Mouse (Mus musculus) left cerebral cortex, postnatal 10 days (tissue): ENCODE measurements at regions not wholly inside any gene's neighbourhood (a gene's known extent, or its start where the extent isn't known, plus 50 kb on each side); places are given as distances from the start of the nearest gene placed in this dataset.
A peak's percentile ranks its signal among the peaks of the same experiment; 100 is the strongest.

ENCODE experiments used
- DNase-seq, 2 experiments: peaks; one replicate each; pipeline ENCODE4 v3.0.0; 2021 to 2022; ENCODE audit warnings: low spot score in 2 of 2, mixed read lengths in 1 of 2; ENCODE audit errors: extremely low spot score in 1 of 2
- intact Hi-C: fragments of 180-260 bp; cut with DNase I; formaldehyde crosslinking; loops from one replicate; pipeline ENCODE4 v1.15.1; 2025

DNA sequence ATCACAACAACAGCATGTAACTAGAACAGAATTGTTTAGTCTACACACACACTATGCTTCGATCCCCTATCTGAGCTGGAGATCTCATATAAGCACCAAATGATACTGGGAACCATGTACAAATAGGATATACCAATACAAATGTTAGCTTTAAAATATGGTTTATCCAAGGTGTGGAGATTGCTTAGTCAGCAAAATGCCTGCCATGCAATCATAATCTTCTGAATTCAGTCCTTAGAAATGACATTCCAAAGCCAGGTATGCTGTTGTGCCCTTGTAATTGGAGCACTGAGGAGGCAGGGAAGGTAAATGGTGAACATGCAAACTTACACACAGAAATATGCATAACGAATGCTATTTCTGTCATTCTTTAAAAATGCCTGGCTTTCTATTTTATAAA lies 54.0 kb upstream of the Thsd7b start:
- intact Hi-C loops, result no loop called here
- DNase-seq, result no peak

GRCm38 (mm10) chr1:129208806-129209205 lies 64.3 kb upstream of the Thsd7b start:
- intact Hi-C loops, result no loop called here
- no peak for DNase-seq

DNA sequence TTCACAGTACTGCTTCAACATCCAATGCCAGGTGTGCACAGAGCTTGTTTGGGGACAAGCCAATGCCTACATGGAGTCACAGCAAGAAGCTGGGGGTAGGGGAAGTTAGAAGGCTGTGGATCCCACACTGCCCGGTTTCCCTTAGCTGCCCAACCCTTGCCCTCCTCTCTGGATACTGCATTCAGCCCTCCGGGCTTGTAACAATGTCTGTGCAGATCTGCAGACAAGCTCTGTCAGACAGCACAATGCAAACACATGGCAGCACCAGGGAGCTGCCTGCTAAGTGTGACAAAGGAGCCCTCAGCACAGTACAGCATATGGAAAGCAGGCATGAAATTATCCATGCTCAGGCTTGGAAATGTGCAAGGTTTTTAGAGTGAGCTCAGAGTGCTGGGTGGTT lies 64.7 kb upstream of the Thsd7b start:
- peak in 1 of 2 experiments; percentile 23 for DNase-seq
- intact Hi-C loops, result no loop called here

- intact Hi-C loops, result no loop called here
- no peak for DNase-seq
Measured at GRCm38 (mm10) chr1:129207674-129208073, 65.4 kb upstream of the Thsd7b start.

DNA sequence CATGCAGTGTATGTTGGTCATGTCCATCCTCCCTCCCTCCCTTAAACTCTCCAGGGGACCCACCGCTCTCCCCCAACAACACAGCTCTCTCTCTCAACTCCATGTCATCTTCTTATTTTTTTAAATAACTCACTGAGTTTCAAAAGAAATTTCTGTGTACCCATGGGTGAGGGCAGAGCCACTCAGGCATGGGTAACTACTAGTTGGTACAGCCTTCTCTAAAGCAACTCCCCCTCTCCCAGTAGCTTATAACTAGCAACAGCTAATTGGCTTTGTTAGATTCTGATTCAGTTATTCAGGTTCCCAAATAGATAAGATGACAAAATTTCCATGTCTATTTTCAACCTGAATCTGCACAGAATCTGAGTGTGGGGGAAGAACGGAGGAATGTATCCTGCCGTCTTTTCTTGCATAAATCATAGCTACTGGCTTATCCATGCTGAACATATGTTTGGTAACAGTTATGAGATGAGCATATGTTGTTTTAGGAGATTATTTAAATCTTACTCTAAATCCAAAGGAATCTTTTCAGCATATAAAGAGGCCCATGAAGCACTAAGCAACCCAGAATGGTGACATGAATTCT lies 92.8 kb upstream of the Thsd7b start:
- intact Hi-C loops, result no loop called here
- DNase-seq, result peak in 1 of 2 experiments; percentile 51

DNA sequence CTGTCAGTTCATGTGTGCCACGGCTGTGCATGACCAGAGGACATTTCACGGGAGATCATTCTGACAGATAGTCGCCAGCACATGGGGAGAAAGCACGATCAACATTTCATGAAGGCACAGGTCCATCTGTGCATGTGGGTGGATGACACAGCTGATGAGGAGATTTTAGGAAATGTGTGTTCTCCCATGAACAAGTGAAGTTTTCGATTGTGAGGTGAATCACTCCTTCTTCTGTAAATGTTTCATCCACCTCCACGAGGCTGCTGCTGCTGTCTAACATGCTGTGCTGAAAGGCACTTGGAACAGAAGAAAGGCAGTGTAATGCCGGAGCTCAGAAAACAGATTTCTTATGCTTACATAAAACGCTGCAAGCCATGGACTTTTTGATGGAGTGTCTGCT lies 103.2 kb upstream of the Thsd7b start:
- no peak for DNase-seq
- intact Hi-C loops, result no loop called here

- peak in 1 of 2 experiments; percentile 24 for DNase-seq
- intact Hi-C loops, result no loop called here
Measured at GRCm38 (mm10) chr1:129150643-129151042, 122.5 kb upstream of the Thsd7b start.

GRCm38 (mm10) chr1:129148733-129149388 lies 124.2 kb upstream of the Thsd7b start:
- no peak for DNase-seq
- intact Hi-C loops, result no loop called here

DNA sequence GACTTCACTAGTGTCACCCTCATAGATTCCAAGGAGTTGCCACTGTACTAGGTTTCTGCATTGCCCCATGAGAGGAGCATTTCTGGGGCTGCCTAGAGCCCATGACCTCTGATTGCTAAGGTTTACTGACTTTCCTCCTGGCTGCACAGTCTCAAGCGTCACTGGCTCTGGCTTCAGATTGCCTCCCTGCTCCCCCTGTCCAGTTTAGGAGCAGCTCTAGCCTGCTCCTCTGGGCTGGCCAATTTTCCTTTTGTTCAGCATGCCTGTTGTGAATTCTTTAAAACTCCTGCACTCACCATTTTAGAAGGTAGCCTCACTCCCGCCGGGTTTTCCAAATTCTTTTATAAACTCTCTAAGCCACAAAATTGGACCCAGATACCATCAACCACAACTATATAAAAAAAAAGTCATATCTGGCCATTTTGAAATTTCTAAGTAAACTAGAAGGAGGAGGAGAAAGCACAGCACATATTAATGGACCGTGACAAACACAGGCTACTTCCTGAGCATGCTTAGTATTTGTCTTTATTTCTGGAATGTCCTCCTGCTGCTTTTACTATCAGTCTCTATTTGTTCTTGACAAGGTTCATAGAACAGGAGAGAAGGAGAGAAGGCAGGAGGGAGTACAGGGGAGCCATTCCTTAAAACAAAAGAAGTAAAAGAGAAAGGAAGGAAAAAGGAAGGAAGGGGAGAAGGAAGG lies 126.6 kb upstream of the Thsd7b start:
- intact Hi-C loops, result no loop called here
- no peak for DNase-seq

- intact Hi-C loops, result no loop called here
- no peak for DNase-seq
Measured at GRCm38 (mm10) chr1:129138783-129139182, 134.3 kb upstream of the Thsd7b start.

GRCm38 (mm10) chr1:129106961-129107557 lies 166.0 kb upstream of the Thsd7b start:
- DNase-seq, result no peak
- intact Hi-C loops, result no loop called here

- no peak for DNase-seq
- intact Hi-C loops, result no loop called here
Measured at GRCm38 (mm10) chr1:129100997-129101396, 172.1 kb upstream of the Thsd7b start.

DNA sequence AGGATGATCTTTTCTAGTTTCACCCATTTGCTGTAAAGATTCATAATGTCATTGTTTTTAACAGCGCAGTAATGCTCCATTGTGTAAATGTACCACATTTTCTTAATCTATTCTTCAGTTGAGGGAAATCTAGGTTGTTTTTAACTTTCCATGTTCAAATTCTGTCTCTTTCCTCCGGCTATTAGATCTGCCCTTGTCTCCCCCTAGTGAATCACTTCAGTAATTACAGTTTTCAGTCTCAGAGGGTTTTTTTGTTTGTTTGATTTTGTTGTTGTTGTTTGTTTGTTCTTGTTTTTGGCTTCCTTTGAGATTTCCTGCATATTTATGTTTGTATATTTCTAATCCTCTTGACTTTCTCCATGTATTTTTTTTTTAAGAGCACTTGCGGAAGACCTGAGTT lies 194.8 kb upstream of the Thsd7b start:
- intact Hi-C loops, result no loop called here
- no peak for DNase-seq

GRCm38 (mm10) chr1:129057182-129057581 lies 215.9 kb upstream of the Thsd7b start:
- no peak for DNase-seq
- intact Hi-C loops, result no loop called here

- intact Hi-C loops, result no loop called here
- no peak for DNase-seq
Measured at GRCm38 (mm10) chr1:129055252-129055651, 217.8 kb upstream of the Thsd7b start.

- DNase-seq, result no peak
- intact Hi-C loops, result no loop called here
Measured at GRCm38 (mm10) chr1:129033707-129034106, 239.4 kb upstream of the Thsd7b start.

DNA sequence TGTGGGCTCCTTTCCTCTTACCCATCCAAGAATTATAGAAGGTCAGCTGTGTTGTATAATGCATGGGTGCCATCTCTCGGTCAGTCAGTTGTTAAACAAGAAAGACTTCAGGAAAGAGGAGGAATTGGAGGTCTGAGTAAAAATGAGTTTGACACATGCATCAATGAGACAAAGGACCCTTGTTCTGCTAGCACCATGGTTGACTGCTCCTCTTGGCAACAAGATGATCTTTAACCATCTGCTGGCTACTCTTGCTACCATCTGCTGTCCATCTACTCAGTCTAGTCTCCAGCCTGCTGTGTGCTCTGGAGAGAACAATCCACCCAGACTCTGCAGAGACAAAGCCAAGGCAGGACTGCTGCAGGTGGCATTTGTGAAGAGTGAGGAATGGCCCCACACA lies 267.2 kb upstream of the Thsd7b start:
- no peak for DNase-seq
- intact Hi-C loops, result loop anchor here (10.0 kb wide), 1 partner anchor 131 kb away; no protein-coding TSS in a partner anchor

GRCm38 (mm10) chr1:129002286-129002685 lies 270.8 kb upstream of the Thsd7b start:
- no peak for DNase-seq
- intact Hi-C loops, result loop anchor here (10.0 kb wide), 1 partner anchor 127 kb away; no protein-coding TSS in a partner anchor

GRCm38 (mm10) chr1:129001766-129002165 lies 271.3 kb upstream of the Thsd7b start:
- intact Hi-C loops, result loop anchor here (10.0 kb wide), 1 partner anchor 127 kb away; no protein-coding TSS in a partner anchor
- DNase-seq, result no peak
